Mouse (Mus musculus): Measurements from ENCODE around the gene Hebp1. TPM values are rescaled to one million over a fixed set of nuclear protein-coding genes. Genes with fewer than 3 reads are reported as not detected.

Hebp1 gene
- polyA plus RNA-seq, 1 experiment from 2014 or later, result 94.2 TPM

- peaks cover 8% of the 10 kb centered on the region; the same call in 1 of the 2 replicates for H3K4me1 ChIP-seq (ENCODE audit: insufficient read depth)
- no peak for DNase-seq
- H3K4me2 ChIP-seq (ENCODE audit: low read depth, low read length), result no peak overlapping the region
- H3K27ac ChIP-seq (ENCODE audit: low read depth), result no peak overlapping the region
- no peak overlapping the region for H3K4me3 ChIP-seq (ENCODE audit: low read depth, low read length)
- WGBS (ENCODE audit: insufficient replicate concordance), result 62% methylated on average over 10 of the region's 10 CpGs
- no peak for TF ChIP-seq EP300 (IDR thresholded peaks at IDR 0.05; ENCODE audit: low read depth)
- no peak for TF ChIP-seq CTCF (IDR thresholded peaks at IDR 0.05; ENCODE audit: low read depth)
- no peak overlapping the region for H3K9ac ChIP-seq (replicated peaks)
- H3K36me3 ChIP-seq (replicated peaks; ENCODE audit: insufficient read depth, low read length), result no peaks in the 10 kb centered on the region
- no peak for ATAC-seq
- no peaks in the 10 kb centered on the region for H3K27me3 ChIP-seq (ENCODE audit: insufficient read depth, low read length)
- no peaks in the 10 kb centered on the region for H3K9me3 ChIP-seq (ENCODE audit: low read length)
Measured at GRCm38 (mm10) chr6:135187076-135187917, 10.5 kb downstream of the Hebp1 start.

- TF ChIP-seq CTCF (IDR thresholded peaks at IDR 0.05; ENCODE audit: low read depth), result peak; percentile 65
- TF ChIP-seq EP300 (IDR thresholded peaks at IDR 0.05; ENCODE audit: low read depth), result no peak
- H3K4me1 ChIP-seq (ENCODE audit: insufficient read depth), result peaks cover 6% of the 10 kb centered on the region; the same call in 1 of the 2 replicates
- ATAC-seq, result no peak
- H3K27me3 ChIP-seq (ENCODE audit: insufficient read depth, low read length), result 0 out of 2 replicates have a peak, but pooled peaks cover 6% of the 10 kb centered on the region
- H3K36me3 ChIP-seq (replicated peaks; ENCODE audit: insufficient read depth, low read length), result no peaks in the 10 kb centered on the region
- no peak overlapping the region for H3K27ac ChIP-seq (ENCODE audit: low read depth)
- no peaks in the 10 kb centered on the region for H3K9me3 ChIP-seq (ENCODE audit: low read length)
- H3K9ac ChIP-seq (replicated peaks), result no peak overlapping the region
- no peak overlapping the region for H3K4me3 ChIP-seq (ENCODE audit: low read depth, low read length)
- WGBS (ENCODE audit: insufficient replicate concordance), result 30% methylated on average over 8 of the region's 8 CpGs
- no peak for DNase-seq
- H3K4me2 ChIP-seq (ENCODE audit: low read depth, low read length), result no peak overlapping the region
Measured at GRCm38 (mm10) chr6:135183961-135184360, 13.9 kb downstream of the Hebp1 start.

GRCm38 (mm10) chr6:135182925-135183324 is 14.9 kb downstream of the Hebp1 start:
- ATAC-seq (no peak), DNase-seq (peak; percentile 61)
- H3K36me3 ChIP-seq (replicated peaks; ENCODE audit: insufficient read depth, low read length), result no peaks in the 10 kb centered on the region
- H3K9me3 ChIP-seq (ENCODE audit: low read length), result no peaks in the 10 kb centered on the region
- 0 out of 2 replicates have a peak, but pooled peaks cover 6% of the 10 kb centered on the region for H3K27me3 ChIP-seq (ENCODE audit: insufficient read depth, low read length)
- no peak overlapping the region for H3K9ac ChIP-seq (replicated peaks)
- H3K27ac ChIP-seq (ENCODE audit: low read depth), result no peak overlapping the region
- no peak overlapping the region for H3K4me3 ChIP-seq (ENCODE audit: low read depth, low read length)
- TF ChIP-seq EP300 (IDR thresholded peaks at IDR 0.05; ENCODE audit: low read depth) (no peak), CTCF (IDR thresholded peaks at IDR 0.05; ENCODE audit: low read depth) (peak; percentile 59)
- H3K4me2 ChIP-seq (ENCODE audit: low read depth, low read length), result no peak overlapping the region
- WGBS (ENCODE audit: insufficient replicate concordance), result 48% methylated on average over 5 of the region's 5 CpGs
- H3K4me1 ChIP-seq (ENCODE audit: insufficient read depth), result peaks cover 6% of the 10 kb centered on the region; the same call in 1 of the 2 replicates

GRCm38 (mm10) chr6:135178599-135178998 is 19.2 kb downstream of the Hebp1 start:
- Histone ChIP-seq H3K4me3 (ENCODE audit: low read depth, low read length) (no peak overlapping the region), H3K4me1 (ENCODE audit: insufficient read depth) (0 out of 2 replicates have a peak, but pooled peaks cover under 1% of the 10 kb centered on the region), H3K4me2 (ENCODE audit: low read depth, low read length) (no peak overlapping the region), H3K27me3 (ENCODE audit: insufficient read depth, low read length) (0 out of 2 replicates have a peak, but pooled peaks cover 6% of the 10 kb centered on the region), H3K9me3 (ENCODE audit: low read length) (no peaks in the 10 kb centered on the region), H3K36me3 (replicated peaks; ENCODE audit: insufficient read depth, low read length) (no peaks in the 10 kb centered on the region), H3K9ac (replicated peaks) (no peak overlapping the region), H3K27ac (ENCODE audit: low read depth) (no peak overlapping the region)
- ATAC-seq (no peak), DNase-seq (no peak)
- WGBS (ENCODE audit: insufficient replicate concordance), result 33% methylated on average over 3 of the region's 3 CpGs
- TF ChIP-seq CTCF (IDR thresholded peaks at IDR 0.05; ENCODE audit: low read depth) (no peak), EP300 (IDR thresholded peaks at IDR 0.05; ENCODE audit: low read depth) (no peak)

GRCm38 (mm10) chr6:135177271-135177670 is 20.6 kb downstream of the Hebp1 start:
- Histone ChIP-seq H3K27ac (ENCODE audit: low read depth) (no peak overlapping the region), H3K4me3 (ENCODE audit: low read depth, low read length) (no peak overlapping the region), H3K27me3 (ENCODE audit: insufficient read depth, low read length) (0 out of 2 replicates have a peak, but pooled peaks cover 6% of the 10 kb centered on the region), H3K9ac (replicated peaks) (no peak overlapping the region), H3K36me3 (replicated peaks; ENCODE audit: insufficient read depth, low read length) (no peaks in the 10 kb centered on the region), H3K9me3 (ENCODE audit: low read length) (peaks cover 4% of the 10 kb centered on the region; the same call in 1 of the 2 replicates), H3K4me2 (ENCODE audit: low read depth, low read length) (no peak overlapping the region), H3K4me1 (ENCODE audit: insufficient read depth) (no peaks in the 10 kb centered on the region)
- no peak for DNase-seq
- TF ChIP-seq CTCF (IDR thresholded peaks at IDR 0.05; ENCODE audit: low read depth) (no peak), EP300 (IDR thresholded peaks at IDR 0.05; ENCODE audit: low read depth) (no peak)
- ATAC-seq, result no peak

GRCm38 (mm10) chr6:135175014-135175413 is 22.8 kb downstream of the Hebp1 start:
- Histone ChIP-seq H3K36me3 (replicated peaks; ENCODE audit: insufficient read depth, low read length) (no peaks in the 10 kb centered on the region), H3K9ac (replicated peaks) (no peak overlapping the region), H3K4me2 (ENCODE audit: low read depth, low read length) (no peak overlapping the region), H3K27ac (ENCODE audit: low read depth) (no peak overlapping the region), H3K4me1 (ENCODE audit: insufficient read depth) (no peaks in the 10 kb centered on the region), H3K9me3 (ENCODE audit: low read length) (peaks cover 4% of the 10 kb centered on the region; the same call in 1 of the 2 replicates), H3K4me3 (ENCODE audit: low read depth, low read length) (no peak overlapping the region), H3K27me3 (ENCODE audit: insufficient read depth, low read length) (0 out of 2 replicates have a peak, but pooled peaks cover 2% of the 10 kb centered on the region)
- no peak for TF ChIP-seq EP300 (IDR thresholded peaks at IDR 0.05; ENCODE audit: low read depth)
- no peak for TF ChIP-seq CTCF (IDR thresholded peaks at IDR 0.05; ENCODE audit: low read depth)
- 88% methylated on average over 1 of the region's 1 CpGs for WGBS (ENCODE audit: insufficient replicate concordance)
- ATAC-seq, result no peak
- DNase-seq, result no peak
